Mouse (Mus musculus): Measurements from ENCODE around the gene Reep6.
"Not testable (repeated sequence)": the region's sequence is repeated elsewhere in the genome, so short reads cannot be mapped to it uniquely, and the experiment has no call there.

Reep6 gene

DNA sequence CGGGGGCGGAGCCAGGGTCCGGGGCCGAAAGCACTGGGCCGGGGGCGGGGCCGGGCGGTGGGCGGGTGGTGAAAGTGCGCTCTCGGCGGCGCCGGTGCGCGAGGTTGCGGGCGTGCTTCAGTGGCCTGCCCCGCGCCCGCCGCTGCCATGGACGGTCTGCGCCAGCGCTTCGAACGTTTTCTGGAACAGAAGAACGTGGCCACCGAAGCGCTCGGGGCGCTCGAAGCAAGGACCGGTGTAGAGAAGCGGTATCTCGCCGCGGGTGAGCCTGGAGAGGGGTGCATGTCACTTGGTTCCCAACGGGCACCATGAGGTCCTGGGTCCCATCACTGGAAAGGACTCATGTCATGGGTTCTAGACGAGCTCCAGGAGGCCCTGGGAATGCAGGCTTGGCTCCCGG lies 331 bp downstream of the Reep6 start:
- DNase-seq (ENCODE audit: low spot score in 2 of 2) = no peak

GRCm38 (mm10) chr10:80330888-80331287 lies 1.1 kb downstream of the Reep6 start:
- no peak for DNase-seq (ENCODE audit: low spot score in 2 of 2)

DNA sequence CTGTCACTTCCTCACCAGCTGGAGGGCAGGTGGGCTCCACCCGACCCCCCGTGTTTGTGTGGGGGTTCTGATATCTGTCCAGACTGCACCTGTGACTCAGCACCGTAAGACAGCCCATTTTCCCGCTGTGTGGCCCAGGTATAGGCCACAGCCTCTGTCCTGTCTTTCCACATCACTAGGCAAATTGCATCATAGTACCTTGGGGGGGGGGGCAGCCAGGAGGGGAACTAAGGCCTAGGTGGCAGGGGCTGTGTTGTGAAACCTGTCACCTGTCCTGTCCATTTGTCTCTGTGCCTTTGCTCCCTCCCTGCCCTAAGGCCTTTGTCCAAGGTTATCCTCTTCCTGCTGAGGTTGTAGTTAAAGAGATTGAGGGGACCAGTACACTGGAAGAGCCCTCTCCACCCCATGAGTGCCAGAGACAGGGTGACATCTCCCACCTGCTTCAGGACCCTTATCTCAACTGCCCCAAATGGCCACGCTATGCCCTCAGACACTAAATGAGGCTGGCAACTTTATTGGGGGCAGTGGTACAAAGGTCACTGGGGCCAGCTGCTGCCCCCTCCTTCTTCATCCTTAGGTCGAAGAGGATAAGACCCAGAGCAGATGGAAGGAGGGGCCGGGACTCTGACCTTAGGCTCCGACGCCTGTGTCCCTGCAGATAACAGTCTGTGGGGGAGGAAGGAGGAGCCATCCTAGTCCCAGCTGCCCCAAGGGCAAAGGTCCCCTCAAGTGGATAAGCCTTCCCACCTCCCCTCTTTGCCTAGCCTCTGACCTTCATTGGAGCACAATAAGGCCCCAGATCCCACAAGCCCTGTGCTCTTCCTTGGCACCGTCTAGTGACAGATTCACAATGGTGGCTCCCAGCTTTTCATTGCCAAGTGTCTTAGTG lies 2.1 kb downstream of the Reep6 start:
- DNase-seq (ENCODE audit: low spot score in 2 of 2) = no peak

GRCm38 (mm10) chr10:80332525-80332989 lies 2.8 kb downstream of the Reep6 start:
- no peak for DNase-seq (ENCODE audit: low spot score in 2 of 2)

- no peak for DNase-seq (ENCODE audit: low spot score in 2 of 2)
Measured at GRCm38 (mm10) chr10:80336263-80336662, 6.5 kb downstream of the Reep6 start.

- DNase-seq (ENCODE audit: low spot score in 2 of 2) = peak; percentile 90 to 91
Measured at GRCm38 (mm10) chr10:80339941-80340750, 10.4 kb downstream of the Reep6 start.

DNA sequence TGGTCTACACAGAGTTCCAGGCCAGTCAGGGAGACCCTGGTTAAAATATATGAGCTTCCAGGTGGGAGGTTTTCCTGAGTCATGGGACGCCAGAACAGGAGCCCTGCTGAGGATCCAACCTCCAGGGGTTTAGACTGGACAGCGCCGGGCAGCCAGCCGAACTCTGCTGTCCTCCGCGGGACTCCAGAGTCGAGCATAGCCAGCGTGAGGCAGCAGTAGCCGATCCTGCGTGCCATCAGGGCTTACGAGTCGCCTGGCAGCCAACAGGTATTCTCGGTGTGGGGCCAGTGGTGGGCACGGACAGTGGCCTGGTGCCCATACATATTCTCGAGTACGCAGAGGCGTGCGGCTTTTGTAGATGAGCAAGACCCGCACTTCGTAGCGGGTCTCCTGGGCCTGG lies 11.3 kb downstream of the Reep6 start:
- no peak for DNase-seq (ENCODE audit: low spot score in 2 of 2)

- no peak for DNase-seq (ENCODE audit: low spot score in 2 of 2)
Measured at GRCm38 (mm10) chr10:80341491-80342304, 11.9 kb downstream of the Reep6 start.

GRCm38 (mm10) chr10:80342305-80342748 lies 12.6 kb downstream of the Reep6 start:
- no peak for DNase-seq (ENCODE audit: low spot score in 2 of 2)

GRCm38 (mm10) chr10:80342749-80343424 lies 13.1 kb downstream of the Reep6 start:
- peak in 1 of 2 experiments; percentile 50 for DNase-seq (ENCODE audit: low spot score in 2 of 2)

DNA sequence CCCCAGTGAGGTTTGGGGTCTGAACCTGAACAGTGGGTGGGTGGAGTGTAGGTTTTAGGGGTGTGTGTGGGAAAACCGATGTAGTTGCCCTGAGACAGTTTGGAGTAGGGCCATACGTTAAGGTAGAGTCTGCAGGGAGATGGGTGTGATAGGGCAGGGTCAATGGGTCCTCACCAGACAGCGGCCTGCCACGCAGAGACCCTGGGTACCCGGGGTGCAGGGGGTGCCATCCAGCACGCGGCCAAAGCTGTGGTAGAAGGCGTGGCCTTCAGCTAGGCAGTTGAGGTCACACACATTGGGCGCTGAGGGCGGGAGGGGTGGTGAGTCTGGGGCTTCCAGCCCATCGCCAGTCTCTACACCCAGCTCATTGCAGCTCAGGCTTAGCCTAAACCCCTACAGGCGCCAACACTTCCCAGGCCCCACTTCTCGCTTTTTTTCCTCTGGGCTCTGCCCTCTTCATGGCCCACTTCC lies 13.7 kb downstream of the Reep6 start:
- DNase-seq (ENCODE audit: low spot score in 2 of 2) = no peak

GRCm38 (mm10) chr10:80344131-80344661 lies 14.4 kb downstream of the Reep6 start:
- peak in 1 of 2 experiments; percentile 55 for DNase-seq (ENCODE audit: low spot score in 2 of 2)

GRCm38 (mm10) chr10:80345122-80345521 lies 15.4 kb downstream of the Reep6 start:
- no peak for DNase-seq (ENCODE audit: low spot score in 2 of 2)

- not testable (repeated sequence) for DNase-seq (ENCODE audit: low spot score in 2 of 2)
Measured at GRCm38 (mm10) chr10:80345929-80346328, 16.2 kb downstream of the Reep6 start.

DNA sequence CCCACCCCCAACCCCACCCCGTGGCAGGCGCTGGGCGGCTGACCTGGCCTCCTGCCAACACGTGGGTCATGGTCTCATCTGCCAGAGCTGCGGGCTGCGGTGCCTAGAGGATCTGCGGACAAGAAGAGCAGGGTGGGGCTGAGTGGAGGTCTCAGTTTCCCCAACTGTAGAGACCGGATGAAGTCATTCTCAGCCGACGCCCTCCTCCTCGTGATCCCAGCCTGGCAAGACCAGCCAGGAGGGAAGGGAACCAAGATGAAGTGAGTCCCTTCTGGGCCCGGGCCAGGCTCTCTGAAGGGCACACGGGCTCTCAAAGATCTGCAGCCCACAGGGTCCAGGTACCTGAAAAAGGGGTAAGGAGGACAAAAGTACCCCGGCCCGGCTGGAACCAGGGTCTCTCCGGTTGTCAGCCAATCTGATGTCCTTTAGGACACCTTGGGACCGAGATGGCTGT lies 17.8 kb downstream of the Reep6 start:
- DNase-seq (ENCODE audit: low spot score in 2 of 2) = no peak

- no peak for DNase-seq (ENCODE audit: low spot score in 2 of 2)
Measured at GRCm38 (mm10) chr10:80348244-80348781, 18.6 kb downstream of the Reep6 start, which contains the start of gene Adamtsl5. Gene Adamtsl5 (minus strand): TSS chr10:80348412.

DNA sequence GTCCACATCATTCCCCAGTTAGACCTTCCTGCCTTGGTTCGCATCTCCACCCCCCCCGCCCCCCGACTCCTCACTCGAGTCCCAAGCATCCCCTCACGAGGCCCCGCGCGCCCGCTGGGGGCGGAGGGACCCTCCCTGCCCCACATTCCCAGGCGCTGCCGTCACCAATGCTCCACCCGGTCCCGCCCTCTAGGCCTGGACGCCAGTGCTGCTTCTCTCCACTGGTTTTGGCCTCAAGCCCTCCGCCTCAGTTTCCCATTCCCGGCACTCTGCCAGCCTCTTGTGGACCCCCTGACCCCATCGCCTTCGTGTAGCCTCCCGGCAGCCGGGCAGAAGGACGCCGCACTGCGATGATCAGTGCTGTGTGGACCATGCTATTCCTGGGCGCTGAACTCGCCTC lies 19.2 kb downstream of the Reep6 start:
- DNase-seq (ENCODE audit: low spot score in 2 of 2) = no peak

DNA sequence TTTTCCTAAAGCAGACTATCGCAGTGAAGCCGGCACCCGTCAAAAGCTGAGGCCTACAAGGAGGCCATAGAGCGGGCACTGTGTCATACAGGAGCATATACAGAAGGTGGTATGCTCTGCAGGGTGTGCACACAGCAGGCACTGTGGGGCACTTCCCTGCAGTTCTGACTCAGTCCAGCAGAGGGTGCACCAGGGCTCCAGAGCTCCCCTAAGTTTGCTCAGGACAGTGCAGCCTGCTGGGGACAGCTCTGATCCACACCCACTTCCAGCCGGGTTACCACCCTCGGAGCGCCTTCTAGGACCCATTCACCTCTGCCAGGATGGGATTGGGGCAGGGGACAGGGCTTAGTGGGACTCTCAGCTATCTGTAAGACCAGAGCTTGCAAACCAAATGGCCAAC lies 20.5 kb downstream of the Reep6 start:
- peak; percentile 86 to 92 for DNase-seq (ENCODE audit: low spot score in 2 of 2)

DNA sequence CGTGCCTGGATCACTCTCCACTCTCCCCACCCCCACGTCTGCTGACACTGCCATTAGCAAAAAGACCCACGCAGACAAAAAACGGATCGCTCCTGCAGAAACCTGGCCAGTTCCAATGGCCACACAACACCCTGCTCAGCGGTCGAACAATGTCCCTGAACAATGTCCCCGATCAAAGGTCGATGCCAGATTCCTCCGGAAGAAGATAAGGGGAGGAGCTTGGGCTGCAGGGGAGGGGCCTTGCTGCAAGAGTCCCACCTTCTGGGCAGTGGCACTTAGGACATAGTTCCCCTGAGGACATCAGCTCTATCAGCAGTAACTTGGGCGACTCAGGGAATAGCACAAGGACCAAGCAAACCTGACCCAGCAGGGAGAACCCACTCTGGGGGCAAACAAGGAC lies 22.1 kb downstream of the Reep6 start:
- no peak for DNase-seq (ENCODE audit: low spot score in 2 of 2)

- no peak for DNase-seq (ENCODE audit: low spot score in 2 of 2)
Measured at GRCm38 (mm10) chr10:80352727-80353126, 23.0 kb downstream of the Reep6 start.

Measured in right cerebral cortex, adult 2 months (tissue).